Mouse (Mus musculus) liver, embryonic 14.5 days (tissue): ENCODE results near the gene Kdm4a. TPM values are rescaled to one million over a fixed set of nuclear protein-coding genes. Genes with fewer than 3 reads are reported as not detected.

ENCODE experiments used
- ATAC-seq: fragments of 200-750 bp; cut with Nextera tagmentation; 2 replicates; pipeline ENCODE4 v1.8.0; 2017; ENCODE audit warnings: moderate number of reproducible peaks, mild to moderate bottlenecking, moderate library complexity; ENCODE audit not compliant: insufficient read depth
- DNase-seq, 3 experiments: peaks; one replicate each; pipeline ENCODE4 v3.0.0-alpha.2; 2012 to 2013; ENCODE audit warnings: low read depth in 3 of 3, low spot score in 3 of 3
- H3K27ac ChIP-seq: fragments of 300-500 bp; sonication (generic); 2 replicates; pipeline ENCODE4 v1.5.1; 2014; ENCODE audit warnings: moderate library complexity, mild to moderate bottlenecking, control low read depth, inconsistent platforms
- H3K27me3 ChIP-seq: fragments of 300-500 bp; sonication (generic); 2 replicates; pipeline ENCODE4 v1.6.1; 2014; ENCODE audit warnings: mild to moderate bottlenecking, low read length, moderate library complexity; ENCODE audit not compliant: control insufficient read depth, insufficient read depth
- H3K36me3 ChIP-seq: fragments of 300-500 bp; sonication (generic); replicated peaks from 2 replicates; pipeline ENCODE4 v1.6.1; 2014; ENCODE audit warnings: low read depth; ENCODE audit not compliant: control insufficient read depth, insufficient read depth
- H3K4me1 ChIP-seq, 2 experiments: fragments of 200-500 bp in 1 of 2; fragments of 300-500 bp in 1 of 2; sonication (generic) in 1 of 2; replicated peaks; 2 replicates each; pipeline ENCODE4 v1.6.1; 2012 to 2014; ENCODE audit warnings: antibody characterized with exemption in 1 of 2, inconsistent platforms in 1 of 2, low read length in 1 of 2; ENCODE audit not compliant: control insufficient read depth in 2 of 2, insufficient read depth in 2 of 2
- H3K4me2 ChIP-seq: fragments of 300-500 bp; sonication (generic); 2 replicates; pipeline ENCODE4 v1.6.1; 2014; ENCODE audit warnings: low read depth, mild to moderate bottlenecking, control low read depth, moderate library complexity
- H3K4me3 ChIP-seq, 2 experiments: fragments of 200-500 bp in 1 of 2; fragments of 300-500 bp in 1 of 2; sonication (generic) in 1 of 2; 2 replicates each; pipeline ENCODE4 v1.5.1; 2012 to 2014; ENCODE audit warnings: low read depth in 2 of 2, low read length in 2 of 2, mild to moderate bottlenecking in 2 of 2, control low read depth in 1 of 2, inconsistent platforms in 1 of 2, moderate library complexity in 1 of 2; ENCODE audit not compliant: insufficient read depth in 1 of 2
- H3K9ac ChIP-seq: fragments of 300-500 bp; sonication (generic); replicated peaks from 2 replicates; pipeline ENCODE4 v1.6.1; 2014; ENCODE audit warnings: mild to moderate bottlenecking, control low read depth, moderate library complexity
- H3K9me3 ChIP-seq: fragments of 300-500 bp; sonication (generic); 2 replicates; pipeline ENCODE4 v1.6.1; 2016; ENCODE audit warnings: low read length, mixed read lengths; ENCODE audit not compliant: control insufficient read depth
- CTCF ChIP-seq: IDR thresholded peaks from 2 replicates; pipeline ENCODE4 v1.5.1; 2016; ENCODE audit warnings: antibody characterized with exemption, low read depth, control low read depth
- EP300 ChIP-seq: IDR thresholded peaks from 2 replicates; pipeline ENCODE4 v1.6.1; 2016; ENCODE audit warnings: antibody characterized with exemption, low read depth
- WGBS: fragments of 180-500 bp; shearing (Covaris S2); extraction: QIAGEN DNeasy Blood & Tissue Kit; methylation state at CpG from one replicate; pipeline ENCODE4 v1.1.7; 2014; ENCODE audit not compliant: insufficient replicate concordance; 5-methylcytosine and 5-hydroxymethylcytosine counted together
- polyA plus RNA-seq, 2 experiments: library from polyadenylated mRNA; depleted of rRNA in 1 of 2; stranded (reverse) in 1 of 2; unstranded in 1 of 2; fragments of >200 nt; fragmentation: Nextera tagmentation in 1 of 2; extraction: Ambion mirVana in 1 of 2; gene quantifications; 2 replicates each; pipeline versions ENCODE4 v1.2.1 to v1.2.3; 2012 to 2014

The Kdm4a gene
- polyA plus RNA-seq, 2 experiments = 7.3 to 13.7 TPM

DNA sequence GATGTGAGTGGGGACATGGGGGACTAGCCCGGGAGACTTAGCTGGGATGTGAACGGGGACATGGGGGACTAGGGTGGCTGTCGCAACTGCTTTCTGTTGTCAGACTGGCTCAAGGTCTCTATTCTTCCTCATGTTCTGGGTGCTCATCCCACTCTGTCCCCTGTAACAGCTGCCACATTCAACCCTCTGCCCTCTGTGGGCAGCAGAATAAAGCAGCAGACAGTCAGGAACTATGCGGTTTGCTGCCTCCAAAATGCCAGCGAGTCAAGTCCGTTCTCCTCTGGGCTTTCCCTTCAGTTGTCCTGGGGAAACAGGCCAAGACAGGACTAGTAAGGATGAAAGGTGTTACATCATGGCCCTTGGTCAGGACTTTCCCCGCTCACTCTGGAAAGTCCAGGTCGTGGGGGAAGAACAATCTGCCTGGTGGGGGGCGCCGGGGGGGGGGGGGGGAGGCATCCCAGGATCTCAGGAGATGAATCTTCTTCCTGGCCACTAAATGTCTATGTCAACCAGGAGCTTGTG is 30.7 kb downstream of the Kdm4a start:
- no peak for ATAC-seq
- 88% methylated on average over 10 of the region's 10 CpGs for WGBS
- H3K9me3 ChIP-seq = no peaks in the 10 kb centered on the region
- no peak overlapping the region for H3K27ac ChIP-seq
- H3K9ac ChIP-seq = no peak overlapping the region
- no peak overlapping the region for H3K4me3 ChIP-seq
- H3K4me2 ChIP-seq = no peak overlapping the region
- H3K27me3 ChIP-seq = no peaks in the 10 kb centered on the region
- TF ChIP-seq CTCF (no peak), EP300 (no peak)
- H3K36me3 ChIP-seq = peaks cover 44% of the 10 kb centered on the region
- peaks cover 0 to under 1% of the 10 kb centered on the region in 2 experiments; a peak in 2 of 4 replicates for H3K4me1 ChIP-seq
- no peak for DNase-seq

DNA sequence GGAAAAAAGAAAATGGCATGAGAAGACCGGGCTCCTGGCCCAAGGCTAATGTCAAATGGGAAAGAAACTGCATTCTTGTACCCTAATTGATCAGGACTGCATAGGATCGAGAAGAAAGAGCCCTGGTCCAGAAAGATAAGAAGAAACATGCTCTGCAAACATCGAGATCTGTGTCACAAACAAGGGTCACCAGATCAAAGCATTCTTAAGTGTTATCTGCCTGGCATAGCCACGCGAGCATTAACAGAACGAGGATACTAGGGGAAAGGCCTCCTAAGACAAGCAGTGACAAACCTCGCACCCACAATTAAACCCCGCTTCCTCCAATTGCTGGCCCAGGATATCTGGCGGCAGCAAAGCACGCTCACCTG is 31.5 kb downstream of the Kdm4a start:
- no peak for TF ChIP-seq CTCF
- no peak for TF ChIP-seq EP300
- H3K27ac ChIP-seq = no peak overlapping the region
- H3K9me3 ChIP-seq = no peaks in the 10 kb centered on the region
- peaks cover 0 to 3% of the 10 kb centered on the region in 2 experiments; a peak in 2 of 4 replicates for H3K4me1 ChIP-seq
- no peak overlapping the region for H3K4me3 ChIP-seq
- no peaks in the 10 kb centered on the region for H3K27me3 ChIP-seq
- no peak overlapping the region for H3K4me2 ChIP-seq
- DNase-seq (no peak), ATAC-seq (peak; percentile 53; the same call in 1 of the 2 replicates)
- peaks cover 49% of the 10 kb centered on the region for H3K36me3 ChIP-seq
- no peak overlapping the region for H3K9ac ChIP-seq
- 34% methylated on average over 10 of the region's 10 CpGs for WGBS

- no peak for DNase-seq
- Histone ChIP-seq H3K9me3 (no peaks in the 10 kb centered on the region), H3K4me2 (no peak overlapping the region), H3K4me3 (no peak overlapping the region), H3K9ac (no peak overlapping the region), H3K27me3 (no peaks in the 10 kb centered on the region), H3K36me3 (peaks cover 49% of the 10 kb centered on the region), H3K27ac (no peak overlapping the region), H3K4me1 (peaks cover 0 to 3% of the 10 kb centered on the region in 2 experiments; a peak in 2 of 4 replicates)
- no peak for ATAC-seq
- WGBS = 89% methylated on average over 19 of the region's 19 CpGs
- TF ChIP-seq EP300 (no peak), CTCF (no peak)
Measured at GRCm38 (mm10) chr4:118147547-118148316, 32.1 kb downstream of the Kdm4a start.

DNA sequence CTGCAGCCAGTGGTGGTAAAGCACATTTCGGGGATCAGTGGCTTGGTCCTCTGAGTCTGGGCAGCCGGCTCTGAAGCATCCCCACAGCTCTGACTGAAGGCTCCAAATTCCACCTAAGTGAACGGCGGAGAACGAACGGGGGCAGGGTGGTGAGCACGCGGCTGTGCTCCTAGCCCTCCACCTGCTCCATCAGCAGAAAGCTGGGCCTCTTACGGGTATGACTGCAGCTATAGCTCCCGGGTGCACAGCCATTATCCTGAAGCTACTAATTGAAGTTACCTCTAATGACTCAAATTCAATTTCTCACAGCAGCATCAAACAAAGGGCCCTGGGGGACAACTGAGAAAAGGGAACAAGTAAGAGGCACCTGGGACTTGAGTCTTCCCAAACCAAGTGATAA is 32.8 kb downstream of the Kdm4a start:
- 85% methylated on average over 10 of the region's 10 CpGs for WGBS
- Histone ChIP-seq H3K9ac (no peak overlapping the region), H3K27ac (no peak overlapping the region), H3K27me3 (no peaks in the 10 kb centered on the region), H3K4me3 (no peak overlapping the region), H3K36me3 (peaks cover 56% of the 10 kb centered on the region), H3K4me1 (peaks cover 0 to 3% of the 10 kb centered on the region in 2 experiments; a peak in 2 of 4 replicates), H3K9me3 (no peaks in the 10 kb centered on the region), H3K4me2 (no peak overlapping the region)
- no peak for TF ChIP-seq CTCF
- TF ChIP-seq EP300 = no peak
- ATAC-seq = no peak
- no peak for DNase-seq

- ATAC-seq (no peak), DNase-seq (no peak)
- TF ChIP-seq CTCF (no peak), EP300 (no peak)
- Histone ChIP-seq H3K36me3 (peaks cover 55% of the 10 kb centered on the region), H3K4me1 (peaks cover 0 to 3% of the 10 kb centered on the region in 2 experiments; a peak in 2 of 4 replicates), H3K9ac (no peak overlapping the region), H3K9me3 (no peaks in the 10 kb centered on the region), H3K27me3 (no peaks in the 10 kb centered on the region), H3K4me2 (no peak overlapping the region), H3K4me3 (no peak overlapping the region), H3K27ac (no peak overlapping the region)
- WGBS = 50% methylated on average over 9 of the region's 9 CpGs
Measured at GRCm38 (mm10) chr4:118144324-118144723, 35.5 kb downstream of the Kdm4a start.
